Mouse (Mus musculus) liver, embryonic 14.5 days (tissue): ENCODE results near the gene Tnfsf14.

Source experiments
- CTCF ChIP-seq: IDR thresholded peaks from 2 replicates; pipeline ENCODE4 v1.5.1; 2016; ENCODE audit warnings: antibody characterized with exemption, low read depth, control low read depth
- EP300 ChIP-seq: IDR thresholded peaks from 2 replicates; pipeline ENCODE4 v1.6.1; 2016; ENCODE audit warnings: antibody characterized with exemption, low read depth

- TF ChIP-seq CTCF = no peak
- no peak for TF ChIP-seq EP300
Measured at GRCm38 (mm10) chr17:57182871-57183270, 11.1 kb downstream of the Tnfsf14 start.
